Mouse (Mus musculus) activated CD4-positive, CD25-positive, alpha-beta regulatory T cell, adult 9 weeks (primary cell): ENCODE results near the gene Elf1. TPM values are rescaled to one million over a fixed set of nuclear protein-coding genes. Genes with fewer than 3 reads are reported as not detected.

Experiments
- polyA plus RNA-seq: library from polyadenylated mRNA; unstranded; fragments of 100-300 nt; shearing (Covaris generic); gene quantifications from one replicate; pipeline ENCODE4 v1.2.1, GENCODE M21; 2017

Elf1 gene
- polyA plus RNA-seq, result 192 TPM

DNA sequence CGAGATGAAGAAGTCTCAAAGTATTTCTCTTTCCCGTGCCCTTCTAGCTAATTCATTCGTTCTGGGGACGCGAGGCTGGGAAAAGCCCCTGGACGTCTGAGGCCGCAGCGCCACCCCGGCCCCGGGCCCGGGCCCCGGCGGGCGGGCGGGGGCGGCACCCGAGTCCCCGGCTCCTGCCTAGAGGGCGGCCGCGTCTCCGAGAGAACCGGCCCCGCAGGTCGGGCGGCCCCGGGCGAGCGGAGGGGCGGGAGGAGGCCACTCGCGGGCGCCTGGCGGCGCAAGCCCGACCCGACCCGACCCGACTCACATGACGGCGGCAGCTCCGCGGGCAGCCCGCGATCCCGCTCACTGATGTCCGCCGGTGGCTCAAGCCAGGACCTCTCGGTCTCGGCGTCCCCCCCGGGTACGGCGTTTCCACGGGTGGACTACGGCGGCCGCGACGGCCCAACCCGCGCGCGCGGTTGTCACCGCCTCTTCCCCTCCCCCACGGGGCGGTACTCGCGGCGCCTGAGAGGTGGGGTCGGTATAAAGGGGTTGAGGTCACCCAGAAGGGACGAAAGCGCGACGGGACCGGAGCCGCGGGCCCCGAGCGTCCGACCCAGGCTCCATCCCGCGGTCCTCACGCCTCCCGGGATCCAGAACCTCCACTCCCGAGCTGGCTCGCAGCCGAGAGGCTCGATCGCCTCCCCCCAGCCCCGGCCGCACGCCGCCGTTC is at the start of gene Elf1:
Elf1 (plus strand) TSS at position 571 of the 715 bp plus-strand sequence.

DNA sequence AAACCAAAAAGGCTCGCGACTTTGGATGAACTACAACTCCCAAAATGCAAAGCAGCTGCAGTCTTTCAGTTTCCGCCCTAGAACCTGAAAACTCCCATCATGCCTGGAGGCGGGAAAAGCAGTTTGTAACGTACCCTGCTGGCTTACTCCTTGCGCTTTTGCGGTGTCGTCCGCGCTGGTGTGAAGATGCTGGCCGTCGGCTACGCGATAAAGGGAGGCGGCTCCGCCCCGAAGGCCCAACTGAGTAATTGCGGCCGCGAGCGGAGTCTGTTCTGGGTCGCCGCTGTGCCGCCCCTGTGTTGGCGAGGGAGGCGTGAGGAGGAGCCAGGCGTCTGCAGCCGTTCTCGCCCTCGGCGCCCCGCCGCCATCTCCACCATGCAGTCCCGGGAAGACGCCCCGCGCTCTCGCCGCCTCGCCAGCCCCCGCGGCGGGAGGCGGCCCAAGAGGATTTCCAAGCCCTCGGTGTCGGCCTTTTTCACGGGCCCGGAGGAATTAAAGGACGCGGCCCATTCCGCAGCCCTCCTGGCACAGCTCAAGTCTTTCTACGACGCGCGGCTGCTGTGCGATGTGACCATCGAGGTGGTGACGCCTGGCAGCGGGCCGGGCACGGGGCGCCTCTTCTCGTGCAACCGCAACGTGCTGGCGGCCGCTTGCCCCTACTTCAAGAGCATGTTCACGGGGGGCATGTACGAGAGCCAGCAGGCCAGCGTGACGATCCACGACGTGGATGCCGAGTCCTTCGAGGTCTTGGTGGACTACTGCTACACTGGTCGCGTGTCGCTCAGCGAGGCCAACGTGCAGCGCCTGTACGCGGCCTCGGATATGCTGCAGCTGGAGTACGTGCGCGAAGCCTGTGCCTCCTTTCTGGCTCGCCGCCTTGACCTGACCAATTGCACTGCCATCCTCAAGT is 29.1 kb upstream of the Elf1 start, which contains the start of gene Kbtbd6:
Kbtbd6 (plus strand) TSS at position 155 of the 910 bp plus-strand sequence.

DNA sequence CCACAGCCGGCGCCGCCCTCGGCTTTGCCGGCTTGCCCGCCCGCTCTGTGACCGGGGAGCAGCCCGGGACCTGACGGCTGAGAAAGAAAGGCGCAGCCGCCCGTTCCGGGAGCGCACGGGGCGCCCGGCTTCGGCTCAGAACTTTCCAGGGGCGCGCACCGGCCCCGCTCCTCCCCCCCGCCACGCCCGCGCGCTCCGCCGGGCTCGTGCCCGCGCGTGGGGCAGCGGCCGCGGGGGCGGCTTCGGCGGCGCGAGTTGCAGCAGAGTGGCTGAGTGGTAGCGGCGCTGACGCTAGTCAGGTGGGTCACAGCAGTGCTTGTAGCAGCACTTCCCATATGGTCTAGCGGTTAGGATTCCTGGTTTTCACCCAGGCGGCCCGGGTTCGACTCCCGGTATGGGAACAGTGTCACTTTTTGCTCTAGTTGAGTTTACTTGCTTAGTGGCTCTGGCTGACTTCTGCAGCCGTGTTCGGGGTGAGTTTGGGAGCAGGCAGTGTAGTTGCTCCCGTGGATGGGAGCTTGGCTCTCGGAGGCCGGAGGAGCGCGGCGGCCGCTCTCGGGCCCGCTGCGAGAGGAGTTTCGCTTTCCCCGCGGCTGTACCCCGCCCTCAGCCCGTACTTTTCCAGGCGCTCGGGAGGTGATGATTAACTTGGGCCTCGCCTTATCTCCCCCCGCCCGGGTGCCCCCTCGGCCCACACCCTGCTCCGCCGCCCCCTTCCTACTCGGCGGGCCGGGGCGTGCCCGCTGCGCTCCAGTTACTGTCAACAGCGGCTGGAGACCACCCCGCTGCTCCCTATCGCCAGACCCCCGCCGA is 551 bp downstream of the Elf1 start, which contains the start of gene Wbp4:
Wbp4 (minus strand) TSS at position 182 of the 813 bp plus-strand sequence.

DNA sequence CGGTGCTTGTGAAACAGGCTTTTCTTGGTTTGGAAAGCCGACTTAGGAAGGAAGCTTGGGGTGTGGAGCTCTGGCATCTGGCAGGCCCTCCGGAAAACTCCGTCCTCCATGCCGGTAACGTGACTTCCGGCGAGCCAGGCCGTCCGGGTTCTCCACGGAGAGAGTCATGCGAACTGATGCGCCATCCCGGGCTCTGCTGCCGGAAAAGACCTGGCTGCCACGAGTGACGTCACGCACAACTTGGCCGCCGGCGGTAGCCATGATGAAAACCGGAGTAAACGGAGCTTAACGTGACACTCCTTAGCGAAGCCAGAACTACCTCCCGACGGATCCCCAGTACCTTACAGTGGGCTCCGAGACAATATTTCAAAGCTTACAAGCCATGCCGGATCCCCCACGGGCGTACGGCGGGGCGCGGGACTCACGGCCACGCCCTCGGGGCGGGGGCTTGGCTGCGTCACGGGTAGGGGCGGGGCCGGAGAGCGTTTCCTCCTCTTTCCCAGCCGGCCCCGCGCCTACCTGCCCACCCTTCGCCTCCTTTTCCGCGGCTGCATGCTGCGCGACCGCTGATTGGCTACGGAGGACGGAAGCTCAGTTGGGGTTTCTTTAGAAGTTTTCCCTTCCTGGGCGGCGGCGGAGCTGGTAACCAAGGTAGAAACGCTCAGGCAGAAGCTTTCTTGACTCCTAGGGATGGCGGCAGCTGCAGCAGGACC is 106.3 kb downstream of the Elf1 start, which contains the start of gene Sugt1:
Sugt1 (plus strand) TSS at position 553 of the 713 bp plus-strand sequence.

Other genes with a start within 250 kb of the Elf1 start
- not detected for gene Zfp957, start 233.8 kb upstream of the Elf1 start, polyA plus RNA-seq
- 9.5 TPM for gene Rgcc, start 179.5 kb upstream of the Elf1 start, polyA plus RNA-seq
- 62.6 TPM for gene Naa16, start 90.4 kb upstream of the Elf1 start, polyA plus RNA-seq
- 5.7 TPM for gene Mtrf1, start 83.4 kb upstream of the Elf1 start, polyA plus RNA-seq
- gene Kbtbd7, start 54.7 kb upstream of the Elf1 start, polyA plus RNA-seq, result 2.5 TPM
- 0.31 TPM for gene Kbtbd6, start 29.4 kb upstream of the Elf1 start, polyA plus RNA-seq
- gene Wbp4, start 326 bp downstream of the Elf1 start, polyA plus RNA-seq, result 34.9 TPM
- gene Sugt1, start 106.5 kb downstream of the Elf1 start, polyA plus RNA-seq, result 143 TPM
- not detected for gene Cnmd, start 181.0 kb downstream of the Elf1 start, polyA plus RNA-seq